Mouse (Mus musculus): ENCODE data around the gene Hist1h1c.
"Not testable (repeated sequence)": the region's sequence is repeated elsewhere in the genome, so short reads cannot be mapped to it uniquely, and the experiment has no call there.

DNA sequence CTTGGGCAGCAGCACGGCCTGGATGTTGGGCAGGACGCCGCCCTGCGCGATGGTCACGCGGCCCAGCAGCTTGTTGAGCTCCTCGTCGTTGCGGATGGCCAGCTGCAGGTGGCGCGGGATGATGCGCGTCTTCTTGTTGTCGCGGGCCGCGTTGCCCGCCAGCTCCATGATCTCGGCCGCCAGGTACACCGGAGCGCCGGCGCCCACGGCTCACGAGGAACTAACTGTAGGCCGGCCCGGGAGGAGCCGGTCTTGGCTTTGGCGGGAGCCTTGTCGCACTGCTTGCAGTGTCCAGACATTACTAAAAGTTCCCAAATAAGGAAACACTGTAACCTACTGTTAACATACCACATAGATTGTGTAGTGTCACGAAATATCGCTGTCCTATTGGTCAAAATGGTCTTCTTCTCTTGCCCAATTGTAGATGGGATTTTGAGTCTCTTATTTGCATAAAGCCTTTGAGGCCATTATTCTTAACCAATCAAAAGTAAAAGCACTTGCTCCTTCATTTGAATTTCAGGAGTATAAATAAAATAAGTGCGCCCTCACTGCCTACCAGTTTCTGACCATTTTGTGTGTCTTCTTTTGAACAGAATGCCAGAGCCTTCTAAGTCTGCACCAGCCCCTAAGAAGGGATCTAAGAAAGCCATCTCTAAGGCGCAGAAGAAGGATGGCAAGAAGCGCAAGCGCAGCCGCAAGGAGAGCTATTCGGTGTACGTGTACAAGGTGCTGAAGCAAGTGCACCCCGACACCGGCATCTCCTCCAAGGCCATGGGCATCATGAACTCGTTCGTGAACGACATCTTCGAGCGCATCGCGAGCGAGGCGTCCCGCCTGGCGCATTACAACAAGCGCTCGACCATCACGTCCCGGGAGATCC lies 7.8 kb downstream of the Hist1h1c start, which contains the start of gene Hist1h2bb:
- not testable (repeated sequence) for TF ChIP-seq MAFK (IDR thresholded peaks at IDR 0.05; ENCODE audit: insufficient read depth, low read depth, low read length); ZC3H11A (IDR thresholded peaks at IDR 0.05; ENCODE audit: borderline replicate concordance, low read depth, low read length); ZNF384 (IDR thresholded peaks at IDR 0.05; ENCODE audit: low read depth, low read length); HCFC1 (IDR thresholded peaks at IDR 0.05; ENCODE audit: borderline replicate concordance, insufficient read depth, low read length)
